Mouse (Mus musculus) cortical plate, adult 2 months (tissue): ENCODE results near the gene Cmtm5.
"Not testable (repeated sequence)": the region's sequence is repeated elsewhere in the genome, so short reads cannot be mapped to it uniquely, and the experiment has no call there.

ENCODE experiments used
- CTCF ChIP-seq: fragments of 200-500 bp; IDR thresholded peaks from 2 replicates; pipeline ENCODE4 v1.5.1; 2011; ENCODE audit warnings: mild to moderate bottlenecking, control low read depth, low read length; ENCODE audit not compliant: insufficient read depth; ENCODE audit errors: extremely low read depth
- POLR2A ChIP-seq: fragments of 200-500 bp; IDR thresholded peaks from 2 replicates; pipeline ENCODE4 v1.6.1; 2011; ENCODE audit warnings: mild to moderate bottlenecking, low read length, control low read depth; ENCODE audit not compliant: insufficient read depth; ENCODE audit errors: extremely low read depth

DNA sequence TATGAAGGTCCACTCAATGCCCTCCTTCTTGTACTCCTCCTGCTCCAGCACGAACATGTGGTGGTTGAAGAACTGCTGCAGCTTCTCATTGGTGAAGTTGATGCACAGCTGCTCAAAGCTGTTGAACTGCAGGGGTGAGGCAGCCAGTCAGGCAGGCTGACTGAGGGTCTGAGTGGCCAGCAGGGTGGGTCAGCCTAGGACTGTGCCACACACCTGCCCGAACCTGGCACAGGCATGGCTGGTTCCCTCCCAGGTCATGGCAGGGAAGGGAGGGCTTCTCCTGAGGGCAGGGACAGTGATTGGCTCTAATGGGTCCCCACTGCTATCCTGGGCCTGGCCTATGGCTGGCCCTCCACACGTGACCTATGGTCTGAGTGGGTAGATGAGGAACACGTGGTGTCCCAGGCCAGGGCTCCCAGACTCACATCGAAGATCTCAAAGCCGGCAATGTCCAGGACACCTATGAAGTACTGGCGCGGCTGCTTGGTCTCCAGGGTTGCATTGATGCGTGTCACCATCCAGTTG is 52.4 kb downstream of the Cmtm5 start:
- not testable (repeated sequence) for TF ChIP-seq CTCF, POLR2A
